Mouse (Mus musculus) E14TG2a.4 (cell line): ENCODE results near the gene Sars.
A peak's percentile ranks its signal among the peaks of the same experiment; 100 is the strongest.

ENCODE experiments used
- H3K27me3 ChIP-seq: 2 replicates; pipeline ENCODE4 v1.6.1; 2014; ENCODE audit warnings: low read length, control low read depth; ENCODE audit not compliant: insufficient read depth
- H3K36me3 ChIP-seq: 2 replicates; pipeline ENCODE4 v1.6.1; 2014; ENCODE audit warnings: low read length, control low read depth; ENCODE audit not compliant: insufficient read depth
- H3K4me1 ChIP-seq: replicated peaks from 2 replicates; pipeline ENCODE4 v1.6.1; 2014; ENCODE audit warnings: low read depth, low read length, control low read depth
- H3K4me3 ChIP-seq: replicated peaks from 2 replicates; pipeline ENCODE4 v1.5.1; 2014; ENCODE audit warnings: mild to moderate bottlenecking, low read length
- H3K9me3 ChIP-seq: 2 replicates; pipeline ENCODE4 v1.6.1; 2014; ENCODE audit warnings: low read length, control low read depth
- CTCF ChIP-seq: conservative IDR thresholded peaks from 2 replicates; pipeline ENCODE4 v1.5.1; 2014; ENCODE audit warnings: low read length
- NANOG ChIP-seq: IDR thresholded peaks from 2 replicates; pipeline ENCODE4 v1.6.1; 2014; ENCODE audit warnings: borderline replicate concordance, low read length, mixed read lengths
- POU5F1 ChIP-seq: IDR thresholded peaks from 2 replicates; pipeline ENCODE4 v1.6.1; 2014; ENCODE audit warnings: low read length, borderline replicate concordance

Gene Sars

DNA sequence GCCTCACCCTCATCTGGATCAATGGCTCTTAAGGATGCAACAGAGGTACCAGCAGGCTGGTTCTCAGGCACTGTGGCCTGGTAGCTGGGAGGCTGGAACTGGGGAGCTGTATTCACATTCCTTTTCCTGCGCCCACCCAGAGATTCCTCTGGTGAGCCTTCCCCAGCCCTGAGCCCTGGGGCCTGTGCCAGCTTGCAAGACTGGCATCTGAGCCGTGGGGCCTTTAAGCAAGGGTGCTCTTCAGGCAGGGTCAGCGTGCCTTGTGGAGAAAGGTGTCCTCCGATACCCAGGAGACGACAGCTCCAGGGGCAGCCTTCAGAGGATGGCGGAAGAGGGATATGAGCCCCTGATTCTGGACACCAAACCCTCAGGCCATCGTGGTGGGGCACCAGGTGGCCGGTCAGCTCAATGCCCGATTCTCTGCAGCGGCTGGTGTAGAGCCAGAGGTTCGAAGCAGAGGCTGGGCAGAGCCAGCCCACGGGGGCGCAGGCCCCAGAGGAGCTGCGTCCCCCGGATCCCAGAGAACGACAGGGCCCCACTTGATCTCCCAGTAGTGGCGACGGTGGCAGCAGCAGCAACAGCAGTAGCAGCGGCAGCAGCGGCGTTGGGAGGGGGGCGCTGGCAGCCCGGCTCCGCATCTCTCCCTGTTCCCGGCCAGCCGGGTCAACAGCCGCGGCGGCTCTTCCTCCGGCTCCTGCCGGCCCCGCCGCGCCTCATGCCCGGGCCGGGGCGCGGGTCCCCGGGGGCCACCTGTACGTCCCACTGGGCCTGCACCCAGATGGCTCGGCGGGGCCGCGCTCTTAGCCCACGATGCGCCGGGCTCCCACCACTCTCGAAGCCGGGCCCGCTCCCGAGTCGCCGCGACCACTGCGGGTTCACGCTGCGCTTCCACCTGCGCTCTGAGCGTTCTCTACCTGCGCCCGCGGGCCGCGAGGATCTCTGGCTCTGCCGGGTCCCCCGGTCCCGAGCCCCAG, 29.9 kb downstream of the Sars start, which contains the start of gene Celsr2:
Gene Celsr2 (minus strand): TSS at position 696 of the 974 bp plus-strand sequence.
- Histone ChIP-seq H3K4me1 (peaks cover 51% of the 10 kb centered on the region), H3K9me3 (no peaks in the 10 kb centered on the region), H3K4me3 (peak within 1 kb of the TSS; percentile 85), H3K27me3 (peaks cover 78% of the 10 kb centered on the region), H3K36me3 (no peaks in the 10 kb centered on the region)
- no peak for TF ChIP-seq NANOG

DNA sequence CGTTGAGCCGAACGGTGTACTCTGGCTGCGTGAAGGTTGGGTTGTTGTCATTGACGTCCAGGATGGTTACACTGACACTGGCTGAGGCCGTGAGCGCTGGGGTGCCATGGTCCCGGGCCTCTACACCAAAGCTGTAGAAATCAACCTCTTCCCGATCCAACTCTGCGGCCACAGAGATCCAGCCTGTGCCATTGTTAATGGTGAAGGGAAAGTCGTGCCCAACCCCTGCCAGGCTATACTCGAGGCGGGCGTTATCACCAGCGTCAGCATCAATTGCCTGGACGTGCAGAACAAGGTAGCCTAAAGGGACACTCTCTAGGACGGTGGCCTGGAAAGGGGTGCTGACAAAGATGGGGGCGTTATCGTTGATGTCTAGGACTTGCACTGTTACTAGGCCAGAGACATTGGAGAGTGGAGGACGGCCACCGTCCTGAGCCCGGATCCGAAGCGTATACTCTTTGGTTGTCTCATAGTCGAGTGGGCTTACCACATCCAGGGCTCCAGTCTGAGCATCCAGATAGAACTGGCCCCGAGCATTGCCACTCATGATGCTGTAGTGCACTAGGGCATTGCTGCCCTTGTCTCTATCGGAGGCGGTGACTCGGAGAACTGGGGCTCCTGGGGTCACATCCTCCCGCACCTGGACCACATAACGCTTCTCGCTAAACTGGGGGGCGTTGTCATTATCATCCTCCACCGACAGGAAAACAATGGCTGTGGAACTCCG, 31.2 kb downstream of the Sars start:
- Histone ChIP-seq H3K4me1 (peaks cover 51% of the 10 kb centered on the region), H3K36me3 (no peaks in the 10 kb centered on the region), H3K27me3 (peaks cover 84% of the 10 kb centered on the region), H3K9me3 (no peaks in the 10 kb centered on the region), H3K4me3 (peak overlapping the region; percentile 85; the same call in 1 of the 2 replicates)
- TF ChIP-seq CTCF (no peak), NANOG (no peak), POU5F1 (no peak)

DNA sequence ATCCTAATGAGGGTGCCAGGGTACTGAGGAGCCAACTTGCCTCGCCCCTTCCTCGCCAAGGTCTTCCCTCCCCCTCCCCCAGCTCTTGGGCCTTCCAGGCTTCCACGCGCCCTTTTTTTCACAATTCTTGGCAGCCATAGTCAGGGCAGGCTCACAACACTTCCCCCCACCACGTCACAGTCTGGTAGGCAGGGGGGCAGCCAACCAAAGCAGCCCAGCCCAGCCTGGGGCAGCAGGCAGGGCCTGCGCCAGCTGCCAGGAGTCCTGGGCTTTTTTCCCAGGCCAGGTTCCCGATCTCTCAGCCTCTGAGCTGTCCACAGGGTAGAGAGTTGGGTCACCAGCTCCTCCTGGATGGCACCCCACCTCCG, 33.3 kb downstream of the Sars start:
- H3K36me3 ChIP-seq = no peaks in the 10 kb centered on the region
- TF ChIP-seq POU5F1 (no peak), CTCF (no peak), NANOG (no peak)

GRCm38 (mm10) chr3:108411026-108411753, 33.8 kb downstream of the Sars start:
- peaks cover 83% of the 10 kb centered on the region for H3K27me3 ChIP-seq
- H3K4me1 ChIP-seq = peaks cover 70% of the 10 kb centered on the region
- no peak overlapping the region for H3K4me3 ChIP-seq
- H3K9me3 ChIP-seq = no peaks in the 10 kb centered on the region
- H3K36me3 ChIP-seq = no peaks in the 10 kb centered on the region
- TF ChIP-seq NANOG (no peak), POU5F1 (no peak), CTCF (no peak)

More for the DNA sequence above, 33.3 kb downstream of the Sars start:
- Histone ChIP-seq H3K4me3 (no peak overlapping the region), H3K27me3 (peaks cover 83% of the 10 kb centered on the region), H3K4me1 (peaks cover 64% of the 10 kb centered on the region), H3K9me3 (no peaks in the 10 kb centered on the region)

DNA sequence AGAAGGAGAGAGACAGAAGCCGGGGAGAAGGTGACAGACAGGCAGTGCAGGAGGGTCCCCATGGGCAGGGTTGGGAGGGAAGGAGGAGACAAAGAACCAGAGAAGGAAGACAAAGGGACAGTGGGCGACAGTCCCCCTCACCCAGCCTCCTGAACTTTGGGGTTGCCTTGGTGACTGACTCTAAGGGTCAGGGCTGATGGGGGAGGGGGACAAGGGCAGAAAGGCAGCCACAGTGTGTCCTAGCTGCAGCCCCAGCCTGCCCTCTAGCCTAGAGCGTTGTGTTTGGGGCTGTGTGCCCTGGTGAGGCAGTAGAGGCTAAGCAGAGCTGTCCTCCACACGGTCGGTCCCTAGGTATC, 34.7 kb downstream of the Sars start:
- no peak for TF ChIP-seq POU5F1
- no peak for TF ChIP-seq CTCF
- no peak for TF ChIP-seq NANOG
- Histone ChIP-seq H3K4me3 (no peak overlapping the region), H3K27me3 (peaks cover 86% of the 10 kb centered on the region), H3K36me3 (no peaks in the 10 kb centered on the region), H3K4me1 (peaks cover 74% of the 10 kb centered on the region), H3K9me3 (no peaks in the 10 kb centered on the region)

DNA sequence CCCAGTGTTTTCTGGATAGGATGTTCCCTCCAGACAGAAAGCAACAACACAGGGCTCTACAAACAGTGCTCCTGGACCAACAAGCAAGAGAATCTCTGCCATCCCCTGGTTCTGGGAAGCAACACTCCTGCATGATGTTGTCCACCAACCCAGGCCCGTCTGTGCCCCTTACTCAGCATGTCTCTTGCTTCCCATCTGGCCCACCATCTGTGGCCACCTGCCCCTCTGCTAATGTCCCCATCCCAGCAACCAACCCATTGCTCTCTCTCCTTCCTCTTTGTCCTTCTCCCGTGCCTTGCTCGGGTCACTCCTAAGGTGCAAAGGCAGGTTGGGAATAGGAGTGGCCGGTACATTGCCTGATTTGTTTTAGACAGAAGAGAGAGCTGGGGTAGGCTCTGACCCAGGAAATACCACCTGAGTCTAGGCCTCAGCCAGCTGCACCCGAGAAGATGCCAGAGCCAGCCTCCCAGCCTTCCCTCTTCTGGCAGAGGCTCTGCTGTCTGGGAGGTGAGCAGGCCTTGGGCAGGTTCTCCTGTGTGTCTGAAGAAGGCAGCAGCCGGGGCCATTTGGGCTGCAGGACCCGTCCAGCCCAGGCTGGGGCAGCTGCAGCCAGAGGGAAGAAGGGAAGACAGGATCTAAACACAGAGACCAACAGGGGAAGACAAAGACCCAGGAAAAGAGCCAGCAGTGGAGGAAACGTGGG, 35.2 kb downstream of the Sars start:
- Histone ChIP-seq H3K9me3 (no peaks in the 10 kb centered on the region), H3K36me3 (no peaks in the 10 kb centered on the region), H3K27me3 (peaks cover 85% of the 10 kb centered on the region), H3K4me3 (no peak overlapping the region), H3K4me1 (peaks cover 74% of the 10 kb centered on the region)
- TF ChIP-seq CTCF (no peak), NANOG (no peak), POU5F1 (no peak)

DNA sequence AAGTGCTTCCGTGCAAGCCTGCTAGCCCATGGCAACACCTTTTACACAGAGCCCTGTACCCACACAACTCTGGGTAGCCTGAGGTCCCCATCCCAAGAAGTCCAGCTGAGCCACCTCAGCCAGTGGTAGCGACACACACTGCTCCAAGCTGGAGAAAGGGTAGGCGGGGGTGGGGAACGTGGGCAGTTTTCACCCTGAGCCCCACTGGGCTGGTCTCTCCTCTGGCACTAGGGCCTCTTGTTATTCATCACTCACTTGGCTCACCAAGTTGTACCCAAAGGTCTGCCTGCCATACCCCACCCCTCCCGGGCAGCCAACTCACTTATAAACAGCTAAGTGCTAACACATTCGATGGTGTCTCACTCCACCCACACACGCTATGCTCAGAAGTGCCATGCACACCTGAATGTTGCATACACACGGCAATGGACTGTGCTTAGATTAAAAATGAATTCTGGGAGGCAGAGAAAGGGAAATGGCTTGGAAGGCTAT, 36.4 kb downstream of the Sars start:
- H3K9me3 ChIP-seq = no peaks in the 10 kb centered on the region
- H3K27me3 ChIP-seq = peaks cover 84% of the 10 kb centered on the region
- no peak overlapping the region for H3K4me3 ChIP-seq
- peaks cover 67% of the 10 kb centered on the region for H3K4me1 ChIP-seq
- no peaks in the 10 kb centered on the region for H3K36me3 ChIP-seq
- TF ChIP-seq CTCF (no peak), NANOG (no peak), POU5F1 (no peak)
